Mouse (Mus musculus) adrenal gland, adult 2 months (tissue): ENCODE measurements around the gene Lasp1. TPM values are rescaled to one million over a fixed set of nuclear protein-coding genes. Genes with fewer than 3 reads are reported as not detected.
"Not testable (repeated sequence)": the region's sequence is repeated elsewhere in the genome, so short reads cannot be mapped to it uniquely, and the experiment has no call there.

Experiments
- DNase-seq: peaks from one replicate; pipeline ENCODE4 v3.0.0; 2021
- long read RNA-seq: library from polyadenylated mRNA; stranded (forward); transcript quantifications from one replicate; pipeline ENCODE4 v2.0.0, GENCODE M21; 2021
- polyA plus RNA-seq: library from polyadenylated mRNA; depleted of rRNA; stranded (reverse); fragments of >200 nt; gene quantifications from 2 replicates; pipeline ENCODE4 v1.2.3, GENCODE M21; 2012; rRNA removed
- total RNA-seq, 2 experiments: library from RNA; stranded (reverse); gene quantifications; 2 replicates each; pipeline ENCODE4 v1.2.3; 2021

The Lasp1 gene
- total RNA-seq (100 to 1,000 TPM; 118 to 172 TPM), polyA plus RNA-seq (127 and 138 TPM in 2 replicates)
- long read RNA-seq, transcript Lasp1-201 (7 exons, 3,540 nt): major isoform, 85 of 118 reads
- long read RNA-seq, transcript Lasp1-205 (3 exons, 758 nt): minor isoform, 8 of 118 reads
- long read RNA-seq, partial matches to known transcripts: 24 of 118 reads
- long read RNA-seq, other reads (novel, unspliced or antisense): 1 of 118 reads

GRCm38 (mm10) chr11:97798782-97799145, at the start of gene Lasp1:
Gene Lasp1 (plus strand): TSS chr11:97799000.
- peak; percentile 92 for DNase-seq

GRCm38 (mm10) chr11:97753277-97753676, 45.5 kb upstream of the Lasp1 start:
- DNase-seq: no peak

- DNase-seq: no peak
These were observed 40.7 kb upstream of the Lasp1 start for GRCm38 (mm10) chr11:97758125-97758524.

GRCm38 (mm10) chr11:97758942-97759341, 39.9 kb upstream of the Lasp1 start:
- DNase-seq: no peak

- no peak for DNase-seq
These were observed 37.2 kb upstream of the Lasp1 start for GRCm38 (mm10) chr11:97761638-97762037.

- peak; percentile 95 for DNase-seq
These were observed 32.5 kb upstream of the Lasp1 start, which contains the start of gene Cwc25 for GRCm38 (mm10) chr11:97766154-97766881. Gene Cwc25 (minus strand): TSS chr11:97766556.

GRCm38 (mm10) chr11:97769704-97770103, 29.1 kb upstream of the Lasp1 start:
- peak; percentile 50 for DNase-seq

- no peak for DNase-seq
These were observed 27.4 kb upstream of the Lasp1 start for GRCm38 (mm10) chr11:97771410-97771809.

GRCm38 (mm10) chr11:97775186-97775585, 23.6 kb upstream of the Lasp1 start:
- no peak for DNase-seq

GRCm38 (mm10) chr11:97775808-97776496, 22.8 kb upstream of the Lasp1 start, which contains the start of gene 1700001P01Rik:
Gene 1700001P01Rik (minus strand): TSS chr11:97775918.
- DNase-seq: no peak

- no peak for DNase-seq
These were observed 22.2 kb upstream of the Lasp1 start for GRCm38 (mm10) chr11:97776497-97777128.

- peak; percentile 15 for DNase-seq
These were observed 21.7 kb upstream of the Lasp1 start for GRCm38 (mm10) chr11:97777129-97777529.

- DNase-seq: no peak
These were observed 19.9 kb upstream of the Lasp1 start for GRCm38 (mm10) chr11:97778918-97779317.

GRCm38 (mm10) chr11:97779968-97780701, 18.7 kb upstream of the Lasp1 start:
- DNase-seq: no peak

GRCm38 (mm10) chr11:97781478-97781831, 17.3 kb upstream of the Lasp1 start:
- DNase-seq: no peak

GRCm38 (mm10) chr11:97781832-97782563, 16.8 kb upstream of the Lasp1 start, which contains the start of gene Rpl23:
Gene Rpl23 (minus strand): TSS chr11:97782437.
- DNase-seq: peak; percentile 99

- no peak for DNase-seq
These were observed 16.3 kb upstream of the Lasp1 start for GRCm38 (mm10) chr11:97782564-97782895.

- no peak for DNase-seq
These were observed 10.8 kb upstream of the Lasp1 start for GRCm38 (mm10) chr11:97787961-97788360.

- DNase-seq: no peak
These were observed 9.1 kb upstream of the Lasp1 start for GRCm38 (mm10) chr11:97789727-97790126.

- DNase-seq: not testable (repeated sequence)
These were observed 7.9 kb upstream of the Lasp1 start for GRCm38 (mm10) chr11:97790778-97791438.

GRCm38 (mm10) chr11:97793165-97793564, 5.6 kb upstream of the Lasp1 start:
- DNase-seq: peak; percentile 26
